Mouse (Mus musculus): Measurements from ENCODE around the gene Nrxn3. TPM values are rescaled to one million over a fixed set of nuclear protein-coding genes. Genes with fewer than 3 reads are reported as not detected.

Nrxn3 gene
- polyA plus RNA-seq, 1 experiment from 2014 or later = 0.31 TPM

DNA sequence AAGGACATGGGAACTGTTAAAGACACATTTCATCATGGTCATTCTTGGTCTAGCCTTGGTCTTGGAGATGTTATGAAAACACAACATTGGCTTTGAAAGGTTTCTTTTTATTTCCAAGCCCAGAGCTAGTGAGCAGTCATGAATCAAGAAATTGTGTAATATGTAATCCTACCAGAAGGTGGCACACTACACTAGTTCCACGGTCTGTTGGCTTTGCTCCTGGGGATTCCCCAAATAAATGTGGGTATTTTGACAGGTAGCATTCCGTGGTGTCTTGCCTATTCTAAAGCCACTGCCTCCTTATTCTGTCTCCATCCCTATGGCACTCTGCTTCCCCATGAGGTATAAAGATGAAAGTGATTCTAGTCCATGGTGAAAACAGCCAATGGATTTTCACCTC, 269.5 kb downstream of the Nrxn3 start:
- H3K27me3 ChIP-seq (ENCODE audit: control insufficient read depth, insufficient read depth, low read length) = no peaks in the 10 kb centered on the region
- H3K9ac ChIP-seq (ENCODE audit: low read length) = no peak overlapping the region
- no peak overlapping the region for H3K4me2 ChIP-seq (ENCODE audit: low read depth, severe bottlenecking)
- no peak overlapping the region for H3K4me3 ChIP-seq (ENCODE audit: low read depth, low read length)
- 5% methylated on average over 2 of the region's 2 CpGs for WGBS
- no peaks in the 10 kb centered on the region for H3K36me3 ChIP-seq (ENCODE audit: control insufficient read depth, insufficient read depth, low read length)
- no peak overlapping the region for H3K27ac ChIP-seq (replicated peaks; ENCODE audit: low read depth, low read length)
- ATAC-seq (ENCODE audit: insufficient number of reproducible peaks, low FRiP score, low TSS enrichment, low read depth) (no peak), DNase-seq (ENCODE audit: low spot score) (peak; percentile 25)
- no peaks in the 10 kb centered on the region for H3K4me1 ChIP-seq (ENCODE audit: control insufficient read depth, insufficient read depth, low read length)
- no peaks in the 10 kb centered on the region for H3K9me3 ChIP-seq (ENCODE audit: control insufficient read depth, low read length)

DNA sequence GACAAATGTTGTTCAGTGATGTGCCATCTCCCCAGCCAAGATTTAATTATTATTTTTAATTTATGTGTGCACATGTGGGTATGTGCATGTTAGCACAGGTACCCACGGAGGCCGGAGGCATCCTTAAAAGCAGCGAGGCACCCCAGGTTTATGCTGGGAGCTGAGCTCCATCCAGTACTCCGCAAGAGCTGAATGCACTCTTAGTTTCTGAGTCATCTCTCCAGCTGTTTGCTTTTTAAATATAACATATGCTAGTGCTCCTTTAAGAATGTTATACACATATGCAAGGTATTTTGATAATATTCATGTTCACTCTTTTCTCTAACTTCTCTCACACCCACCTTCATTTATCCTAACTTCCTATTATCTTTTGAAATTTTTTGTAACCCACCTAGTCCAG, 271.1 kb downstream of the Nrxn3 start:
- ATAC-seq (ENCODE audit: insufficient number of reproducible peaks, low FRiP score, low TSS enrichment, low read depth) (no peak), DNase-seq (ENCODE audit: low spot score) (no peak)
- H3K9ac ChIP-seq (ENCODE audit: low read length) = no peak overlapping the region
- H3K4me2 ChIP-seq (ENCODE audit: low read depth, severe bottlenecking) = no peak overlapping the region
- no peaks in the 10 kb centered on the region for H3K36me3 ChIP-seq (ENCODE audit: control insufficient read depth, insufficient read depth, low read length)
- H3K4me3 ChIP-seq (ENCODE audit: low read depth, low read length) = no peak overlapping the region
- no peak overlapping the region for H3K27ac ChIP-seq (replicated peaks; ENCODE audit: low read depth, low read length)
- WGBS = 88% methylated on average over 4 of the region's 4 CpGs
- no peaks in the 10 kb centered on the region for H3K27me3 ChIP-seq (ENCODE audit: control insufficient read depth, insufficient read depth, low read length)
- no peaks in the 10 kb centered on the region for H3K9me3 ChIP-seq (ENCODE audit: control insufficient read depth, low read length)
- H3K4me1 ChIP-seq (ENCODE audit: control insufficient read depth, insufficient read depth, low read length) = no peaks in the 10 kb centered on the region

DNA sequence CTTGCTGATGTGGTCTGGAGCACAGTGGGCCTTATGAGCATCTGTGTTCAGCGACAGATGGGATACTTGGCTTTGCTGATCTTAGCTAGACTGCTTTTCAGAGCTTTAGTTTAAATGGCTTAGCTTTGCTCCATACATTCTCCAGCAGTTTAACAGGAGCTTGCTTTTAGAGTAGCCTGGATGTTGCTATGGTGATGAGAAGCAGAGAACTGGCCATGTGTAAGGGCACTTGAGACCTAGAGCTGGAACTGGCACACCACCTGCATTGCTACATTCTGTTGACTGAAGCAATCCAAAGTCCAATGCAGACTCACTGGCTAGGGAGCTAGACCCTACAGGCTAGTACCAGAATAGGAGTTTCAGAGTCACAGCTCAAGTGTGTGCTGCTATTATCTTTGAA, 293.8 kb downstream of the Nrxn3 start:
- no peak overlapping the region for H3K9ac ChIP-seq (ENCODE audit: low read length)
- H3K4me2 ChIP-seq (ENCODE audit: low read depth, severe bottlenecking) = no peak overlapping the region
- ATAC-seq (ENCODE audit: insufficient number of reproducible peaks, low FRiP score, low TSS enrichment, low read depth) (no peak), DNase-seq (ENCODE audit: low spot score) (no peak)
- H3K4me1 ChIP-seq (ENCODE audit: control insufficient read depth, insufficient read depth, low read length) = no peaks in the 10 kb centered on the region
- H3K4me3 ChIP-seq (ENCODE audit: low read depth, low read length) = no peak overlapping the region
- no peaks in the 10 kb centered on the region for H3K36me3 ChIP-seq (ENCODE audit: control insufficient read depth, insufficient read depth, low read length)
- no peaks in the 10 kb centered on the region for H3K27me3 ChIP-seq (ENCODE audit: control insufficient read depth, insufficient read depth, low read length)
- H3K27ac ChIP-seq (replicated peaks; ENCODE audit: low read depth, low read length) = no peak overlapping the region
- no peaks in the 10 kb centered on the region for H3K9me3 ChIP-seq (ENCODE audit: control insufficient read depth, low read length)
- WGBS = 97% methylated on average over 1 of the region's 1 CpGs

DNA sequence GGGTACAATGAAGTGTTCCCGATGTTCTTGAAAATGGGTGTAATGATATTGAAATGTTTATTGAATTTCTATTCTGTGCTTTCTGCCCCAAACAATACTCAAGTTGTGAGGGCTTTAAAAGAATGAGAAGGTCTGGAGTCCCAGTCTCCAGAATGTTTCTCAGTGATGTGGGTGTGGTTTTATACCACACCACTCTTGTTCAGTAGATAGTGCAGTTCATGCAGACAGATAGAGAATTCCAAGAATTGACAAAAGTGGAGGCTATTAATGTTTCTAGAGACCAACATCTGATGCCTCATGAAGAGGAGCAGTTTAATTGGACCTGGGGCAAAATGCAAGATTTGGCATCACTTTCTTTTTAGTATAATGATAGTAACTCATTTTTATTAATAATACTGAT, 302.5 kb downstream of the Nrxn3 start:
- Histone ChIP-seq H3K36me3 (ENCODE audit: control insufficient read depth, insufficient read depth, low read length) (no peaks in the 10 kb centered on the region), H3K4me3 (ENCODE audit: low read depth, low read length) (no peak overlapping the region), H3K27me3 (ENCODE audit: control insufficient read depth, insufficient read depth, low read length) (no peaks in the 10 kb centered on the region), H3K4me2 (ENCODE audit: low read depth, severe bottlenecking) (no peak overlapping the region), H3K4me1 (ENCODE audit: control insufficient read depth, insufficient read depth, low read length) (no peaks in the 10 kb centered on the region), H3K27ac (replicated peaks; ENCODE audit: low read depth, low read length) (no peak overlapping the region), H3K9ac (ENCODE audit: low read length) (no peak overlapping the region), H3K9me3 (ENCODE audit: control insufficient read depth, low read length) (no peaks in the 10 kb centered on the region)
- 90% methylated on average over 1 of the region's 1 CpGs for WGBS
- DNase-seq (ENCODE audit: low spot score) = no peak
- ATAC-seq (ENCODE audit: insufficient number of reproducible peaks, low FRiP score, low TSS enrichment, low read depth) = no peak

DNA sequence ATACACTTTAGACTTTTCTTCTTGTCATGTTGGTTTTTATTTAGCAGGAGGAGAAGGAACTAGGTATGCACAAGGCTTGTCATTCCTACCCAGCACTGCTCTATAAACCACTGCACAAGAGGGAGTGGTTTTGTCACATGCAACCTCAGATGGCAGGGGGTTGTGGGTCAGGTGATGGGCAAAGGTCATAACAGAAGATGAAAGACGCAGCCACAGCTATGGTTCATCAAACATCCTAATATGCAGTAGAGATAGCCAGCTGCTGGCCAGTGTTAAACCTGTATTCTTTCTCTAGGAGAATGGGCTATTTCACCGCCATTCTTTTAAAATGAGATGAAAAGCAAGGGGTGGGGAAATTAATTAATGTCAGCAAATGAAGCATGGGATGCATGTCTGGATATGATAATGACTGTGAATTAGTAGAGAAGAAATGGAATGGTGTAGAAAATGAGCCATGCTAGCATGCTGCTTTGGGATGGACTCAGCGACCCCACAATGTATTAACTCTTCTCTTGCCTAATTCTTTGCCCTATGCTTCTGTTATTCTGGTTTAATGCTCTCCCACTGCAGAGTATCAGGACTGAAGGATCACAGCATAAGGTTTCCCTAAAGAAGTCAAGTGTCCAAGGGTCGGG, 313.4 kb downstream of the Nrxn3 start:
- H3K9me3 ChIP-seq (ENCODE audit: control insufficient read depth, low read length) = no peaks in the 10 kb centered on the region
- no peak overlapping the region for H3K4me2 ChIP-seq (ENCODE audit: low read depth, severe bottlenecking)
- H3K9ac ChIP-seq (ENCODE audit: low read length) = no peak overlapping the region
- no peaks in the 10 kb centered on the region for H3K27me3 ChIP-seq (ENCODE audit: control insufficient read depth, insufficient read depth, low read length)
- DNase-seq (ENCODE audit: low spot score) (no peak), ATAC-seq (ENCODE audit: insufficient number of reproducible peaks, low FRiP score, low TSS enrichment, low read depth) (no peak)
- H3K27ac ChIP-seq (replicated peaks; ENCODE audit: low read depth, low read length) = no peak overlapping the region
- no peaks in the 10 kb centered on the region for H3K4me1 ChIP-seq (ENCODE audit: control insufficient read depth, insufficient read depth, low read length)
- H3K4me3 ChIP-seq (ENCODE audit: low read depth, low read length) = no peak overlapping the region
- no peaks in the 10 kb centered on the region for H3K36me3 ChIP-seq (ENCODE audit: control insufficient read depth, insufficient read depth, low read length)
- 81% methylated on average over 4 of the region's 4 CpGs for WGBS

DNA sequence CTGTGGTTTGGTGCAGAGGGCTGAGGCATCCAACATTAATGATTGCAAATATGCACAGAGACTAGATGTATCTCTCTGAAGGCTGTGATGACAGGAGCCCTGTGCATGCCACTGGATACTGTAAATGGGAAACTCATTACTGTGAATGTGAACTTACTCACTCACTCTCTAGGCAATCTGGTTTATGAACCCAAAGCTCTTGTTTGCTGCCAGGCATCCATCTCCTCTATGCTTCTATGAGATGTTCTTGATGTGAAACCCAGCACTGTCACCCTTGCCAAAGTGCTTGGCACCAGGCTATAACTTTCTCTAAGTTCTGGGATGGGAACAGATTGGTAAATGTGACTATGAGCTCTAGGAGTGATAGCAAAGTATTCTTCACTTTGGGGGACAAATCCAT, 317.5 kb downstream of the Nrxn3 start:
- Histone ChIP-seq H3K4me2 (ENCODE audit: low read depth, severe bottlenecking) (no peak overlapping the region), H3K4me3 (ENCODE audit: low read depth, low read length) (no peak overlapping the region), H3K27me3 (ENCODE audit: control insufficient read depth, insufficient read depth, low read length) (no peaks in the 10 kb centered on the region), H3K9me3 (ENCODE audit: control insufficient read depth, low read length) (no peaks in the 10 kb centered on the region), H3K4me1 (ENCODE audit: control insufficient read depth, insufficient read depth, low read length) (no peaks in the 10 kb centered on the region), H3K27ac (replicated peaks; ENCODE audit: low read depth, low read length) (no peak overlapping the region), H3K36me3 (ENCODE audit: control insufficient read depth, insufficient read depth, low read length) (no peaks in the 10 kb centered on the region), H3K9ac (ENCODE audit: low read length) (no peak overlapping the region)
- ATAC-seq (ENCODE audit: insufficient number of reproducible peaks, low FRiP score, low TSS enrichment, low read depth) (no peak), DNase-seq (ENCODE audit: low spot score) (no peak)

DNA sequence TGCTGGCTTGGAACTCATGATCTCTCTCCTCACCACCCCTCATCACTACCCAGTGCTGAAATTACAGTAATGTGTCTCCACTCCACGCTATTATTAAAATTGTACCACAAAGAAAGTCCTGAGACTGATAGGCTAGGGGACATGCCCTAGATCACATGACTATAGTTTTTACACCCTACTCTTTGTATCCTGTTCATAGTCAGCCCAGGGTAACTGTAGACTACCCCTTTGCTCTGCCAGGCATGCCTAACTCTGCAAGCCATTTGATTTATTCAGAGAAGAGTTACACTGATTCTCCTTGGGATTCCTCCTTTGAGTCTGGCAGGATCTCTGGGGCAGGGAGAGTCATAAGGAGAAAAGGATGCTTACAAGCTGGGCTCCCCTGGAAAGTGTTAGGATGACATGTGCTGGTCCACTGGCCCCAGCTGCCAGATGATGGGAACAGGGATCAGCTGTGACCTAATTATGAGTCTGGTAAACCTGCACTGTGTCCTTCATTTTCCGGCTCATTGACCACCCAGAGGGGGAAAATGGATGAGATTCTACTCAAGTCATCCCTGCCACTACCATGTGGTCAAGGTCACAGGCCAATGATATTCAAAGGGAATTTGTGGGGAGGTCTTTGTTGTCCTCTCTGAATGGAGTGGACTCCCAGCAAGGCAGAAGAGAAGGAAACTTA, 318.9 kb downstream of the Nrxn3 start:
- WGBS = 67% methylated on average over 2 of the region's 2 CpGs
- no peak for ATAC-seq (ENCODE audit: insufficient number of reproducible peaks, low FRiP score, low TSS enrichment, low read depth)
- no peak overlapping the region for H3K4me2 ChIP-seq (ENCODE audit: low read depth, severe bottlenecking)
- H3K9ac ChIP-seq (ENCODE audit: low read length) = no peak overlapping the region
- H3K4me3 ChIP-seq (ENCODE audit: low read depth, low read length) = no peak overlapping the region
- H3K27ac ChIP-seq (replicated peaks; ENCODE audit: low read depth, low read length) = no peak overlapping the region
- DNase-seq (ENCODE audit: low spot score) = no peak
- no peaks in the 10 kb centered on the region for H3K27me3 ChIP-seq (ENCODE audit: control insufficient read depth, insufficient read depth, low read length)
- no peaks in the 10 kb centered on the region for H3K4me1 ChIP-seq (ENCODE audit: control insufficient read depth, insufficient read depth, low read length)
- H3K36me3 ChIP-seq (ENCODE audit: control insufficient read depth, insufficient read depth, low read length) = no peaks in the 10 kb centered on the region
- H3K9me3 ChIP-seq (ENCODE audit: control insufficient read depth, low read length) = no peaks in the 10 kb centered on the region

DNA sequence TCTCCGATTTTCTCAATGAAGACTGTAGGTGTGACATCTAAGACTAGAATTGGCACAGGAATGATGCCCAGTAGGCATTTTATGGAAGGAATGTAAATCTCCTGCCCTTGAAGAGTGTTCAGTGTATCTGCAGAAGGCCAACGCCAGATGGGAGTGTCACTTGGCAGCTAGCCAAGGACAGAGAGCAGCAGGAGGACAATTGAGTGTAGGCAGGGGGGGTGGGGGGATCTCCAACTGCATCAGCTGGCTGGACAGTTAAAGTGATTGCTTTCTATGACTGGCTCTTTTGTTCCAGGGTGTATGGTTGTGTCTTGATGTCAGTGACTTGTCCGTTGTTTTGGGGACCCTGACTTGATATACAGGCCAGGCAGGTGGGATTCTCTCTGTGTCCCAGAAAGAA, 326.6 kb downstream of the Nrxn3 start:
- H3K9me3 ChIP-seq (ENCODE audit: control insufficient read depth, low read length) = no peaks in the 10 kb centered on the region
- H3K9ac ChIP-seq (ENCODE audit: low read length) = no peak overlapping the region
- no peaks in the 10 kb centered on the region for H3K27me3 ChIP-seq (ENCODE audit: control insufficient read depth, insufficient read depth, low read length)
- 71% methylated on average over 3 of the region's 3 CpGs for WGBS
- no peaks in the 10 kb centered on the region for H3K4me1 ChIP-seq (ENCODE audit: control insufficient read depth, insufficient read depth, low read length)
- H3K27ac ChIP-seq (replicated peaks; ENCODE audit: low read depth, low read length) = no peak overlapping the region
- DNase-seq (ENCODE audit: low spot score) = no peak
- ATAC-seq (ENCODE audit: insufficient number of reproducible peaks, low FRiP score, low TSS enrichment, low read depth) = no peak
- no peak overlapping the region for H3K4me3 ChIP-seq (ENCODE audit: low read depth, low read length)
- H3K36me3 ChIP-seq (ENCODE audit: control insufficient read depth, insufficient read depth, low read length) = no peaks in the 10 kb centered on the region
- H3K4me2 ChIP-seq (ENCODE audit: low read depth, severe bottlenecking) = no peak overlapping the region

DNA sequence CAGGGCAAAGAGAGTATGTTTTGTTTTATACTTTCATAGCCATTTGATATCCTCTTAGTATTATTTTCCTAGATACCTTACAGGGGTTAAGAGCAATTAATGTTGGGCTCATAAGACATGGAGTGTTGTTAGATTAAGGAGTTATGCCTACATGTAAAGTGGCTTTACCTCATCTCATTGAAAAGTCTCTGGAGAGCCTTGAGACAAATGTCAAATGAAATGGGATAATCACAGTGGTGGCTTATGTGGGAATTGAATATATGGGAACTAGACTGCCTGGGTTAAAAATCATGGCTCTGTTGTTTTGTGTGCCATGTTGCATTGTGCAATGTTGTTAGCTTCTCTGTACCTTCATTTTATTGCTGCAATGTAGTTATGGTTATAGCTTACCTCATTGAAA, 327.0 kb downstream of the Nrxn3 start:
- no peak overlapping the region for H3K4me3 ChIP-seq (ENCODE audit: low read depth, low read length)
- no peaks in the 10 kb centered on the region for H3K4me1 ChIP-seq (ENCODE audit: control insufficient read depth, insufficient read depth, low read length)
- no peaks in the 10 kb centered on the region for H3K9me3 ChIP-seq (ENCODE audit: control insufficient read depth, low read length)
- no peak overlapping the region for H3K9ac ChIP-seq (ENCODE audit: low read length)
- ATAC-seq (ENCODE audit: insufficient number of reproducible peaks, low FRiP score, low TSS enrichment, low read depth) (no peak), DNase-seq (ENCODE audit: low spot score) (no peak)
- no peak overlapping the region for H3K27ac ChIP-seq (replicated peaks; ENCODE audit: low read depth, low read length)
- no peaks in the 10 kb centered on the region for H3K36me3 ChIP-seq (ENCODE audit: control insufficient read depth, insufficient read depth, low read length)
- no peak overlapping the region for H3K4me2 ChIP-seq (ENCODE audit: low read depth, severe bottlenecking)
- H3K27me3 ChIP-seq (ENCODE audit: control insufficient read depth, insufficient read depth, low read length) = no peaks in the 10 kb centered on the region
